Mouse (Mus musculus) hindbrain, embryonic 14.5 days (tissue): ENCODE results near the gene Sugct. TPM values are rescaled to one million over a fixed set of nuclear protein-coding genes. Genes with fewer than 3 reads are reported as not detected.
"Not testable (repeated sequence)": the region's sequence is repeated elsewhere in the genome, so short reads cannot be mapped to it uniquely, and the experiment has no call there.

Source experiments
- ATAC-seq: fragments of 200-750 bp; cut with Nextera tagmentation; 2 replicates; pipeline ENCODE4 v1.8.0; 2017; ENCODE audit warnings: moderate number of reproducible peaks, mild to moderate bottlenecking, moderate TSS enrichment, moderate library complexity; ENCODE audit not compliant: low FRiP score
- DNase-seq: peaks from one replicate; pipeline ENCODE4 v3.0.0-alpha.2; 2015; ENCODE audit warnings: low spot score
- H3K27ac ChIP-seq: fragments of 300-500 bp; sonication (generic); 2 replicates; pipeline ENCODE4 v1.5.1; 2014; ENCODE audit warnings: mild to moderate bottlenecking, moderate library complexity
- H3K27me3 ChIP-seq: fragments of 300-500 bp; sonication (generic); 2 replicates; pipeline ENCODE4 v1.6.1; 2014; ENCODE audit warnings: mild to moderate bottlenecking, low read length, mixed read lengths; ENCODE audit not compliant: control insufficient read depth, insufficient read depth
- H3K36me3 ChIP-seq: fragments of 300-500 bp; sonication (generic); replicated peaks from 2 replicates; pipeline ENCODE4 v1.6.1; 2014; ENCODE audit not compliant: control insufficient read depth, insufficient read depth
- H3K4me1 ChIP-seq: fragments of 300-500 bp; sonication (generic); replicated peaks from 2 replicates; pipeline ENCODE4 v1.6.1; 2014; ENCODE audit warnings: antibody characterized with exemption, low read length, mixed read lengths; ENCODE audit not compliant: control insufficient read depth, insufficient read depth
- H3K4me2 ChIP-seq: fragments of 300-500 bp; sonication (generic); replicated peaks from 2 replicates; pipeline ENCODE4 v1.6.1; 2014; ENCODE audit warnings: mild to moderate bottlenecking, moderate library complexity
- H3K4me3 ChIP-seq: fragments of 300-500 bp; sonication (generic); replicated peaks from 2 replicates; pipeline ENCODE4 v1.5.1; 2014; ENCODE audit warnings: mild to moderate bottlenecking, low read length
- H3K9ac ChIP-seq: fragments of 300-500 bp; sonication (generic); 2 replicates; pipeline ENCODE4 v1.6.1; 2014
- H3K9me3 ChIP-seq: fragments of 300-500 bp; sonication (generic); 2 replicates; pipeline ENCODE4 v1.6.1; 2016; ENCODE audit warnings: low read length; ENCODE audit not compliant: control insufficient read depth
- WGBS: fragments of 180-500 bp; shearing (Covaris S2); extraction: QIAGEN DNeasy Blood & Tissue Kit; methylation state at CpG from one replicate; pipeline ENCODE4 v1.1.7; 2014; 5-methylcytosine and 5-hydroxymethylcytosine counted together
- polyA plus RNA-seq: library from polyadenylated mRNA; unstranded; fragments of >200 nt; fragmentation: Nextera tagmentation; extraction: Ambion mirVana; gene quantifications from 2 replicates; pipeline ENCODE4 v1.2.1, GENCODE M21; 2014

Sugct gene
- polyA plus RNA-seq, 1 experiment from 2014 or later: 3.7 TPM

GRCm38 (mm10) chr13:17534871-17535270 lies 160.5 kb downstream of the Sugct start:
- Histone ChIP-seq H3K27ac (no peak overlapping the region), H3K4me1 (no peaks in the 10 kb centered on the region), H3K27me3 (no peaks in the 10 kb centered on the region), H3K4me3 (no peak overlapping the region), H3K36me3 (no peaks in the 10 kb centered on the region), H3K4me2 (no peak overlapping the region), H3K9me3 (no peaks in the 10 kb centered on the region), H3K9ac (no peak overlapping the region)
- no peak for ATAC-seq
- WGBS: 65% methylated on average over 4 of the region's 4 CpGs
- no peak for DNase-seq

GRCm38 (mm10) chr13:17534469-17534868 lies 160.9 kb downstream of the Sugct start:
- Histone ChIP-seq H3K4me2 (no peak overlapping the region), H3K9me3 (no peaks in the 10 kb centered on the region), H3K36me3 (no peaks in the 10 kb centered on the region), H3K4me1 (no peaks in the 10 kb centered on the region), H3K27me3 (no peaks in the 10 kb centered on the region), H3K4me3 (no peak overlapping the region), H3K27ac (no peak overlapping the region), H3K9ac (no peak overlapping the region)
- ATAC-seq: no peak
- DNase-seq: no peak
- 76% methylated on average over 4 of the region's 4 CpGs for WGBS

GRCm38 (mm10) chr13:17511184-17511778 lies 184.1 kb downstream of the Sugct start:
- H3K27ac ChIP-seq: no peak overlapping the region
- no peak overlapping the region for H3K4me3 ChIP-seq
- no peaks in the 10 kb centered on the region for H3K36me3 ChIP-seq
- H3K9ac ChIP-seq: no peak overlapping the region
- 84% methylated on average over 4 of the region's 4 CpGs for WGBS
- H3K9me3 ChIP-seq: no peaks in the 10 kb centered on the region
- DNase-seq: no peak
- ATAC-seq: no peak
- H3K27me3 ChIP-seq: no peaks in the 10 kb centered on the region
- no peaks in the 10 kb centered on the region for H3K4me1 ChIP-seq
- no peak overlapping the region for H3K4me2 ChIP-seq

GRCm38 (mm10) chr13:17494936-17495335 lies 200.4 kb downstream of the Sugct start:
- Histone ChIP-seq H3K36me3 (no peaks in the 10 kb centered on the region), H3K27me3 (no peaks in the 10 kb centered on the region), H3K4me3 (no peak overlapping the region), H3K4me2 (no peak overlapping the region), H3K27ac (no peak overlapping the region), H3K4me1 (no peaks in the 10 kb centered on the region), H3K9me3 (no peaks in the 10 kb centered on the region), H3K9ac (no peak overlapping the region)
- DNase-seq (no peak), ATAC-seq (no peak)
- WGBS: 75% methylated on average over 1 of the region's 1 CpGs

- ATAC-seq (no peak), DNase-seq (no peak)
- 92% methylated on average over 5 of the region's 5 CpGs for WGBS
Measured at GRCm38 (mm10) chr13:17494056-17494574, 201.2 kb downstream of the Sugct start.

GRCm38 (mm10) chr13:17457981-17458380 lies 237.4 kb downstream of the Sugct start:
- ATAC-seq, H3K4me3 ChIP-seq, H3K9me3 ChIP-seq, H3K36me3 ChIP-seq, H3K27ac ChIP-seq, H3K27me3 ChIP-seq, H3K4me2 ChIP-seq, DNase-seq, H3K9ac ChIP-seq, H3K4me1 ChIP-seq: not testable (repeated sequence)
- 35% methylated on average over 1 of the region's 1 CpGs for WGBS

More at GRCm38 (mm10) chr13:17494056-17494574, 201.2 kb downstream of the Sugct start:
- Histone ChIP-seq H3K4me3 (no peak overlapping the region), H3K27me3 (no peaks in the 10 kb centered on the region), H3K36me3 (no peaks in the 10 kb centered on the region), H3K4me1 (no peaks in the 10 kb centered on the region), H3K9me3 (no peaks in the 10 kb centered on the region), H3K9ac (no peak overlapping the region), H3K27ac (no peak overlapping the region), H3K4me2 (no peak overlapping the region)

GRCm38 (mm10) chr13:17432139-17432916 lies 263.0 kb downstream of the Sugct start:
- Histone ChIP-seq H3K4me3 (no peak overlapping the region), H3K4me2 (no peak overlapping the region), H3K27me3 (no peaks in the 10 kb centered on the region), H3K9ac (no peak overlapping the region), H3K4me1 (no peaks in the 10 kb centered on the region), H3K9me3 (no peaks in the 10 kb centered on the region), H3K36me3 (no peaks in the 10 kb centered on the region), H3K27ac (no peak overlapping the region)
- ATAC-seq (peak; percentile 78), DNase-seq (peak; percentile 92)
- WGBS: 44% methylated on average over 7 of the region's 7 CpGs

GRCm38 (mm10) chr13:17421875-17422274 lies 273.5 kb downstream of the Sugct start:
- H3K36me3 ChIP-seq: no peaks in the 10 kb centered on the region
- no peak overlapping the region for H3K4me3 ChIP-seq
- H3K4me1 ChIP-seq: no peaks in the 10 kb centered on the region
- ATAC-seq: no peak
- no peak overlapping the region for H3K27ac ChIP-seq
- no peak for DNase-seq
- no peaks in the 10 kb centered on the region for H3K9me3 ChIP-seq
- 91% methylated on average over 6 of the region's 6 CpGs for WGBS
- H3K27me3 ChIP-seq: no peaks in the 10 kb centered on the region
- H3K4me2 ChIP-seq: no peak overlapping the region
- no peak overlapping the region for H3K9ac ChIP-seq

- Histone ChIP-seq H3K27me3 (no peaks in the 10 kb centered on the region), H3K4me2 (no peak overlapping the region), H3K4me3 (no peak overlapping the region), H3K9ac (no peak overlapping the region), H3K4me1 (no peaks in the 10 kb centered on the region), H3K9me3 (no peaks in the 10 kb centered on the region), H3K36me3 (no peaks in the 10 kb centered on the region), H3K27ac (no peak overlapping the region)
- WGBS: 81% methylated on average over 1 of the region's 1 CpGs
- DNase-seq: no peak
- no peak for ATAC-seq
Measured at GRCm38 (mm10) chr13:17420557-17420956, 274.8 kb downstream of the Sugct start.
